Mouse (Mus musculus) gastrocnemius, postnatal 36 days (tissue): ENCODE measurements around the gene Irak2. TPM values are rescaled to one million over a fixed set of nuclear protein-coding genes. Genes with fewer than 3 reads are reported as not detected.

Experiments
- DNase-seq, 2 experiments: peaks; one replicate each; pipeline ENCODE4 v3.0.0; 2022
- intact Hi-C: fragments of 180-260 bp; cut with DNase I; formaldehyde crosslinking; loops from one replicate; pipeline ENCODE4 v1.15.1; 2025
- microRNA-seq, 2 experiments: library from miRNA; unstranded; fragments of <30 nt; microRNA quantifications; one replicate each; pipeline ENCODE4 v1.2.0; 2021
- total RNA-seq, 2 experiments: library from RNA; stranded (reverse); gene quantifications; 2 replicates each; pipeline ENCODE4 v1.2.3; 2021

Irak2 gene
- total RNA-seq, 2 experiments from 2014 or later, result 3.1 to 3.9 TPM

- DNase-seq, result no peak
- intact Hi-C loops, result no loop called here
Measured at GRCm38 (mm10) chr6:113743111-113743510, 104.8 kb downstream of the Irak2 start.

Small RNAs within 50 kb of the gene (microRNA-seq; reads per million reads assigned to microRNA genes)
- gene Mir7042, result 0 to 0.36 reads per million in 2 experiments

Other genes with a start within 250 kb of the Irak2 start
- gene Ttll3, start 249.2 kb upstream of the Irak2 start, total RNA-seq, result under 1 TPM; 0.42 to 0.66 TPM
- gene Rpusd3, start 219.1 kb upstream of the Irak2 start, total RNA-seq, result 1 to 10 TPM; 8.1 to 8.9 TPM
- gene Cidec, start 202.7 kb upstream of the Irak2 start, total RNA-seq, result 10 to 100 TPM in 1 of 2 experiments, 1 to 10 TPM in 1; 3.7 to 14.3 TPM
- gene Jagn1, start 195.9 kb upstream of the Irak2 start, total RNA-seq, result 10 to 100 TPM; 24.8 to 27.9 TPM
- under 1 TPM; 0.13 to 0.15 TPM for gene Il17re, start 180.0 kb upstream of the Irak2 start, total RNA-seq
- 1 to 10 TPM; 3.8 to 5.1 TPM for gene Il17rc, start 167.0 kb upstream of the Irak2 start, total RNA-seq
- 10 to 100 TPM; 39.1 to 49.8 TPM for gene Creld1, start 155.2 kb upstream of the Irak2 start, total RNA-seq
- not detected for gene Prrt3, start 136.5 kb upstream of the Irak2 start, total RNA-seq
- 10 to 100 TPM; 52.9 to 55.7 TPM for gene Emc3, start 106.8 kb upstream of the Irak2 start, total RNA-seq
- gene Fancd2, start 106.8 kb upstream of the Irak2 start, total RNA-seq, result under 1 TPM; 0.20 to 0.30 TPM
- not detected for gene Fancd2os, start 37.8 kb upstream of the Irak2 start, total RNA-seq
- gene Brk1, start 33.7 kb upstream of the Irak2 start, total RNA-seq, result 10 to 100 TPM; 36.3 to 37.5 TPM
- 1 to 10 TPM; 3.5 to 4.5 TPM for gene Vhl, start 14.5 kb upstream of the Irak2 start, total RNA-seq
- gene Tatdn2, start 58.6 kb downstream of the Irak2 start, total RNA-seq, result 10 to 100 TPM; 30.5 to 39.6 TPM
- gene Ghrl, start 81.4 kb downstream of the Irak2 start, total RNA-seq, result not detected
- 10 to 100 TPM; 61.1 to 64.3 TPM for gene Sec13, start 102.3 kb downstream of the Irak2 start, total RNA-seq